Mouse (Mus musculus) forebrain, postnatal 0 days (tissue): ENCODE data around the gene Rgl2. TPM values are rescaled to one million over a fixed set of nuclear protein-coding genes. Genes with fewer than 3 reads are reported as not detected.
A peak's percentile ranks its signal among the peaks of the same experiment; 100 is the strongest.

Source experiments
- ATAC-seq: fragments of 200-750 bp; cut with Nextera tagmentation; 2 replicates; pipeline ENCODE4 v1.8.0; 2017; ENCODE audit warnings: mild to moderate bottlenecking, moderate library complexity
- DNase-seq: peaks from one replicate; pipeline ENCODE4 v3.0.0-alpha.2; 2015
- H3K27ac ChIP-seq: fragments of 300-500 bp; sonication (generic); 2 replicates; pipeline ENCODE4 v1.5.1; 2014; ENCODE audit warnings: low read depth, mild to moderate bottlenecking, antibody characterized with exemption, low read length, moderate library complexity, mixed read lengths
- H3K27me3 ChIP-seq: fragments of 300-500 bp; sonication (generic); 2 replicates; pipeline ENCODE4 v1.6.1; 2014; ENCODE audit warnings: mild to moderate bottlenecking, low read length, mixed read lengths; ENCODE audit not compliant: insufficient read depth
- H3K36me3 ChIP-seq: fragments of 300-500 bp; sonication (generic); 2 replicates; pipeline ENCODE4 v1.6.1; 2014; ENCODE audit warnings: mild to moderate bottlenecking, moderate library complexity; ENCODE audit not compliant: insufficient read depth
- H3K4me1 ChIP-seq: fragments of 300-500 bp; sonication (generic); 2 replicates; pipeline ENCODE4 v1.6.1; 2014; ENCODE audit warnings: antibody characterized with exemption; ENCODE audit not compliant: insufficient read depth
- H3K4me2 ChIP-seq: fragments of 300-500 bp; sonication (generic); 2 replicates; pipeline ENCODE4 v1.6.1; 2014; ENCODE audit warnings: low read depth, mild to moderate bottlenecking, moderate library complexity
- H3K4me3 ChIP-seq: fragments of 300-500 bp; sonication (generic); 2 replicates; pipeline ENCODE4 v1.5.1; 2014; ENCODE audit warnings: low read depth, low read length, mixed read lengths
- H3K9ac ChIP-seq: fragments of 300-500 bp; sonication (generic); 2 replicates; pipeline ENCODE4 v1.6.1; 2014; ENCODE audit warnings: mild to moderate bottlenecking
- H3K9me3 ChIP-seq: fragments of 300-500 bp; sonication (generic); 2 replicates; pipeline ENCODE4 v1.6.1; 2016; ENCODE audit warnings: low read length
- CTCF ChIP-seq: sonication (generic); IDR thresholded peaks from 2 replicates; pipeline ENCODE4 v1.5.1; 2016; ENCODE audit warnings: antibody characterized with exemption, control low read depth, low read depth
- WGBS: fragments of 180-500 bp; shearing (Covaris S2); extraction: QIAGEN DNeasy Blood & Tissue Kit; methylation state at CpG from one replicate; pipeline ENCODE4 v1.1.7; 2014; 5-methylcytosine and 5-hydroxymethylcytosine counted together
- polyA plus RNA-seq: library from polyadenylated mRNA; unstranded; fragments of >200 nt; fragmentation: Nextera tagmentation; extraction: Ambion mirVana; gene quantifications from 2 replicates; pipeline ENCODE4 v1.2.1, GENCODE M21; 2015
- total RNA-seq: library from RNA; depleted of rRNA; stranded (reverse); fragments of >200 nt; gene quantifications from 2 replicates; pipeline ENCODE4 v1.2.3, GENCODE M21; 2014

The Rgl2 gene
- total and polyA plus RNA-seq, 2 experiments from 2014 or later, result 27.1 to 75.7 TPM

DNA sequence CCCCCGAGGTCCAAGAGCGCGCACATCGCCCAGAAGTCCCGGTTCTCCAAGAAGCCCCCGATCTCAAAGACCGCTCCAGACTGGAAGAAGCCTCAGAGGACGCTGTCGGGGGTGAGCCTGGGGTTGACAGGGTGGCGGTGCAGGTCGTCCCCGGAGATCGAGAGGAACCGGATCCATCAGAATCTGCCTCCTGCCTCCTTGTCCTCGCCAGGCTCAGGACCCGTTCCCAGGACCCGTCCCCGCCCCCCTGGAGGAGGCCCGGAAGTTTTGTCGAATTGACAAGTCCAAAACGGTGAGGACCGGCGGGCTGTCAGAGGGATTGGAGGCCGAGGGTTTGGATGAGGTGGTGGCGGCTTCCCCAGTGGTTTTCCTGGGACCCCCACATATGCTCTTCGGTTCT, 11.6 kb downstream of the Rgl2 start:
- Histone ChIP-seq H3K4me2 (peak overlapping the region; percentile 93), H3K4me3 (peak overlapping the region; percentile 68), H3K36me3 (peaks cover 38% of the 10 kb centered on the region), H3K27ac (no peak overlapping the region), H3K4me1 (peaks cover 12% of the 10 kb centered on the region), H3K27me3 (no peaks in the 10 kb centered on the region), H3K9ac (peak overlapping the region; percentile 71), H3K9me3 (no peaks in the 10 kb centered on the region)
- ATAC-seq (no peak), DNase-seq (no peak)
- no peak for TF ChIP-seq CTCF
- WGBS, result 3% methylated on average over 26 of the region's 26 CpGs

DNA sequence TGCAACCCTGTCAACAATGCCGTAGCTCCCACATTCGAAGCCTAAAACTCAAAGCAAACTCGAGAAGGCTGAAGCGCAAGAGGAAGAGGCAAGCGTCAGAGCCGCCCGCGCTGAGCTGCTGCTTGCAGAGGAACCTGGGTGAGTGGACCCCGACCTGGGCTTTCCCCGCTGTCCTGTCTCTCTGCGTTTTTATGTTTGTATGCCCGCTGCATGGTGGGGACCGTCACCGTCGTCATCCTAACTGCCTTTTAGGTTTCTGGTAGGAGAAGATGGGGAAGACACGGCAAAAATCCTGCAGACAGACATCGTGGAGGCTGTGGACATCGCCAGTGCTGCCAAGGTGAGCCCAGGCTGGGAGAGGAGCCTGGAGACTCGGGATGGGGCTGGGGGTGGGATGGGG, 12.0 kb downstream of the Rgl2 start:
- Histone ChIP-seq H3K4me1 (peaks cover 12% of the 10 kb centered on the region), H3K27me3 (no peaks in the 10 kb centered on the region), H3K9ac (peak overlapping the region; percentile 71), H3K27ac (no peak overlapping the region), H3K36me3 (peaks cover 41% of the 10 kb centered on the region), H3K4me3 (peak overlapping the region; percentile 68), H3K4me2 (peak overlapping the region; percentile 93), H3K9me3 (no peaks in the 10 kb centered on the region)
- WGBS, result 66% methylated on average over 19 of the region's 19 CpGs
- ATAC-seq (no peak), DNase-seq (no peak)
- no peak for TF ChIP-seq CTCF

DNA sequence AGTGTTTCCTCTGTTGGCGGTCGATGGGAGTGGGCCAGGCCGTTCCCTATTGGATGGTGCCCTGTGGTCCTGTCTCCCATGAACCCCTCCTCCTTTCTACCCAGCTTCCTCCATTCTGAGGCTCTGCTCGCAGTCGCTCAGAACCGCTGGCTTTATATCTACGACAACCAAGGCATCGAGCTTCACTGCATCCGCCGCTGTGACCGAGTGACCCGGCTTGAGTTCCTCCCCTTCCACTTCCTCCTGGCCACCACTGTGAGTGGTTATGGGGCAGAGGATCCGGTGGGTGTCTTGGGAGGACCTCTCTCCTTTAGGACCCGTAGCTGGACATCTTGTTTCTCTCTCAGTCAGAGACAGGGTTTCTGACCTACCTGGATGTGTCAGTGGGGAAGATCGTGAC, 14.1 kb downstream of the Rgl2 start:
- H3K9me3 ChIP-seq, result no peaks in the 10 kb centered on the region
- DNase-seq, result no peak
- H3K4me1 ChIP-seq, result peaks cover 12% of the 10 kb centered on the region
- 96% methylated on average over 15 of the region's 15 CpGs for WGBS
- TF ChIP-seq CTCF, result no peak
- peaks cover 42% of the 10 kb centered on the region for H3K36me3 ChIP-seq
- no peak overlapping the region for H3K9ac ChIP-seq
- no peak overlapping the region for H3K27ac ChIP-seq
- H3K4me2 ChIP-seq, result no peak overlapping the region
- H3K4me3 ChIP-seq, result no peak overlapping the region
- ATAC-seq, result no peak
- no peaks in the 10 kb centered on the region for H3K27me3 ChIP-seq

DNA sequence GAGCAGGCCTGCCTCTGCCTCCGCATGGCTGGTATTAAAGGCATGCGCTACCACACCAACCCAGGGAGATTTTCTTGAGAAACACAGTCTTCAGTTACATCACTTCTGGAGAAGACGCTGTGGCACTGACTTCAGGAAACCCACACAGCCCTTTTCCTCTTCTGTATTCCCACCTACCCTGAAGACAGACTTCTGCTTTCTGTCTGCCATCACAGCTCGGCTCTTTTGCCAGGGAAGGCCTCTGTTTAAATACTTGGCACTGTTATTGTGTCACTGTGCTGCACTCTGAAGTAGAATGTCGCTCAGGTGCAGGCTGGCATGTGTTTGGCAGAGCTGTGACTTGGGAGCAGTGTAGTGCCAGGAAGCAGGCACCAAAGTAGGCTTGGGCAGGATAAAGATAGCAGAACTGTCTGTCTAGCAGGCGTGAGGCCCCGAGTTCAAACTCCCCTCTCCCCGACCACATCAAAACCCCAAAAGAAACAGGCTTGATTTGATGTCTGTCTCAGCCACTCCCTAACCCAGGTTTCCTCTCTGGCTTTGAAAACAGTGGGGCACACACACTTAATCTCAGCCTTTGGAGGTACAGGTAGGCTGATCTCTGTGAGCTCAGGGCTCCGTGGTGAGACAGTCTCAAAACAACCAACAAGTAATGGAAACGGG, 18.2 kb downstream of the Rgl2 start:
- Histone ChIP-seq H3K4me3 (no peak overlapping the region), H3K36me3 (peaks cover 53% of the 10 kb centered on the region), H3K9ac (no peak overlapping the region), H3K27ac (no peak overlapping the region), H3K4me1 (peaks cover 9% of the 10 kb centered on the region; the same call in 1 of the 2 replicates), H3K4me2 (no peak overlapping the region), H3K9me3 (no peaks in the 10 kb centered on the region), H3K27me3 (no peaks in the 10 kb centered on the region)
- TF ChIP-seq CTCF, result no peak
- WGBS, result 90% methylated on average over 10 of the region's 10 CpGs
- DNase-seq (no peak), ATAC-seq (no peak)

DNA sequence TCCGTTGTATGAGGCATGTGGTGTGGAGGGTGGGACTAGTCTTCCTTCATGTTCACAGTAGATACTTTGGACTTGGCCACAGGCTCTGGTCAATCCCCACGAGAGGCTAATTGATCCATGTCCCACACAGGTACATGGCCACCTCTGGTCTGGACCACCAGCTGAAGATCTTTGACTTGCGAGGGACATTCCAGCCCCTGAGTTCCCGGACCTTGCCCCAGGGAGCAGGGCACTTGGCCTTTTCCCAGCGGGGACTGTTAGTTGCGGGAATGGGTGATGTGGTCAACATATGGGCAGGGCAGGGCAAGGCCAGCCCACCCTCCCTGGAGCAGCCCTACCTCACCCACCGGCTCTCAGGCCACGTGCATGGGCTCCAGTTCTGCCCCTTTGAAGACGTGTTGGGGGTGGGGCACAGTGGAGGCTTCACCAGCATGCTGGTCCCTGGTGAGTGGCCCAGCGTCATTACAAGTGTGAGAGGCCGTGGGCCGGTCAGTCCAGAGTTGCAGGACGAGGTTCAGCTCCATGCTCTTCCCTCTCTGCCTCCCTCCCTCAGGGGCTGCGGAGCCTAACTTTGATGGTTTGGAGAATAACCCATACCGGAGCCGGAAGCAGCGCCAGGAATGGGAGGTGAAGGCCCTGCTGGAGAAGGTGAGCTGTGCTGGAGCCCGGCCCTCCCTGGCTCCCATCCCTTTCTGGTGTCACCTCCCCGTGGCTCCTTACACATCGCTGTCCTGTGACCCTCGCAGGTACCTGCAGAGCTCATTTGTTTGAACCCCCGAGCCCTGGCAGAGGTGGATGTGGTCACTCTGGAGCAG, 19.0 kb downstream of the Rgl2 start:
- no peaks in the 10 kb centered on the region for H3K9me3 ChIP-seq
- DNase-seq, result no peak
- ATAC-seq, result no peak
- no peak overlapping the region for H3K4me2 ChIP-seq
- H3K9ac ChIP-seq, result no peak overlapping the region
- peaks cover 54% of the 10 kb centered on the region for H3K36me3 ChIP-seq
- H3K4me3 ChIP-seq, result no peak overlapping the region
- no peak for TF ChIP-seq CTCF
- 91% methylated on average over 22 of the region's 22 CpGs for WGBS
- no peak overlapping the region for H3K27ac ChIP-seq
- peaks cover 9% of the 10 kb centered on the region; the same call in 1 of the 2 replicates for H3K4me1 ChIP-seq
- no peaks in the 10 kb centered on the region for H3K27me3 ChIP-seq

DNA sequence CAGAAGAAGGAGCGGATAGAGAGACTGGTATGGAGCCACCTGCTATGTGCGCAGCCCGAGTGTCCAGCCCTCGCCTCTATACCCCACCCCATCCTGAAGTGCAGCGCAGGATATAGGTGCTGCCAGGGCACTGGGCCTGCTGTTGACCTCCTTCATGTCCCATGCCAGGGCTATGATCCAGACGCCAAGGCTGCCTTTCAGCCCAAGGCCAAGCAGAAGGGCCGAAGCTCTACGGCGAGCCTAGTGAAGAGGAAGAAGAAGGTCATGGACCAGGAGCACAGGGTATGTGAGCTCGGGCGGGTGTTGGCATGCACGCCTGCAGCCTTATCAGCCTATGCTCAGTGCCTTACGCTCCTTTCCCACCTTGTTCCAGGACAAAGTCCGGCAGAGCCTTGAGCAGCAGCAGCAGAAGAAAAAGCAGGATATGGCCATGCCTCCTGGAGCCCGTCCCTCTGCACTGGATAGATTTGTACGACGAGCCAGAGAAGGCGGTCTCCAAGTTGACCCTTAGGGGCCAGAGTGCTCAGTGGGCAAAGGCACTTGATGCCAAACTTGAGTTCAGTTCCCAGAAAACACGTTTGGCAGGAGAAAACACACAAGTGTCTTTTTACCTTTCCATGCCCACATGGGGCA, 19.7 kb downstream of the Rgl2 start:
- H3K9me3 ChIP-seq, result no peaks in the 10 kb centered on the region
- H3K4me1 ChIP-seq, result peaks cover 9% of the 10 kb centered on the region; the same call in 1 of the 2 replicates
- WGBS, result 87% methylated on average over 19 of the region's 19 CpGs
- TF ChIP-seq CTCF, result no peak
- no peaks in the 10 kb centered on the region for H3K27me3 ChIP-seq
- H3K4me3 ChIP-seq, result no peak overlapping the region
- peaks cover 53% of the 10 kb centered on the region for H3K36me3 ChIP-seq
- ATAC-seq (no peak), DNase-seq (no peak)
- no peak overlapping the region for H3K27ac ChIP-seq
- no peak overlapping the region for H3K9ac ChIP-seq
- H3K4me2 ChIP-seq, result no peak overlapping the region
